Mouse (Mus musculus): ENCODE data around the gene Parg. TPM values are rescaled to one million over a fixed set of nuclear protein-coding genes. Genes with fewer than 3 reads are reported as not detected.

Gene Parg
- polyA plus RNA-seq, 1 experiment from 2014 or later, result 32.9 TPM

DNA sequence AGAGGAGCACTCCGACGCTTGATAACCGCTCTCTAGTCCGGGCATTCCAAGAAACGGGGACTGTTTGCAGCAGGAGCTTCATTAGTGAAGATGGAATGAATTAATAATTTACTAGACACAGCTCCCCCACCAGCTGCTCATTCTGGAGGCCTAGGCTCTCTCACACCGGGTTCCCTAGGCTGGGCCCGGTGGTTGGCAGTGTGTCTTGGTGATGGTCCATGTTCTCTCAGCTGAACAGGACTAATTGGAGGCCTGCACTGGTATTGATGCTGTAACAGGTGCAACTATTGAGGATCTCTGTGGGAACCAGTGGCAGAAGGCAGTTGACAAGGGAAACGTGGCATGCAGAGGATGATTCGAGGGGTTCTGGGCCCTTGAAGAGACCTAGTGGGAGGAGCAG, 125.6 kb downstream of the Parg start:
- 84% methylated on average over 9 of the region's 9 CpGs for WGBS
- Histone ChIP-seq H3K36me3 (ENCODE audit: control insufficient read depth, insufficient read depth, low read length) (no peaks in the 10 kb centered on the region), H3K4me3 (ENCODE audit: low read length) (no peak overlapping the region), H3K4me1 (replicated peaks; ENCODE audit: control insufficient read depth, insufficient read depth, low read length) (no peaks in the 10 kb centered on the region), H3K4me2 (ENCODE audit: low read depth, low read length) (no peak overlapping the region), H3K27me3 (ENCODE audit: control insufficient read depth, insufficient read depth, low read depth, low read length) (no peaks in the 10 kb centered on the region), H3K27ac (ENCODE audit: low read length) (no peak overlapping the region), H3K9me3 (ENCODE audit: control insufficient read depth, low read length) (no peaks in the 10 kb centered on the region), H3K9ac (ENCODE audit: low read length) (no peak overlapping the region)
- ATAC-seq (ENCODE audit: low read depth), result no peak

DNA sequence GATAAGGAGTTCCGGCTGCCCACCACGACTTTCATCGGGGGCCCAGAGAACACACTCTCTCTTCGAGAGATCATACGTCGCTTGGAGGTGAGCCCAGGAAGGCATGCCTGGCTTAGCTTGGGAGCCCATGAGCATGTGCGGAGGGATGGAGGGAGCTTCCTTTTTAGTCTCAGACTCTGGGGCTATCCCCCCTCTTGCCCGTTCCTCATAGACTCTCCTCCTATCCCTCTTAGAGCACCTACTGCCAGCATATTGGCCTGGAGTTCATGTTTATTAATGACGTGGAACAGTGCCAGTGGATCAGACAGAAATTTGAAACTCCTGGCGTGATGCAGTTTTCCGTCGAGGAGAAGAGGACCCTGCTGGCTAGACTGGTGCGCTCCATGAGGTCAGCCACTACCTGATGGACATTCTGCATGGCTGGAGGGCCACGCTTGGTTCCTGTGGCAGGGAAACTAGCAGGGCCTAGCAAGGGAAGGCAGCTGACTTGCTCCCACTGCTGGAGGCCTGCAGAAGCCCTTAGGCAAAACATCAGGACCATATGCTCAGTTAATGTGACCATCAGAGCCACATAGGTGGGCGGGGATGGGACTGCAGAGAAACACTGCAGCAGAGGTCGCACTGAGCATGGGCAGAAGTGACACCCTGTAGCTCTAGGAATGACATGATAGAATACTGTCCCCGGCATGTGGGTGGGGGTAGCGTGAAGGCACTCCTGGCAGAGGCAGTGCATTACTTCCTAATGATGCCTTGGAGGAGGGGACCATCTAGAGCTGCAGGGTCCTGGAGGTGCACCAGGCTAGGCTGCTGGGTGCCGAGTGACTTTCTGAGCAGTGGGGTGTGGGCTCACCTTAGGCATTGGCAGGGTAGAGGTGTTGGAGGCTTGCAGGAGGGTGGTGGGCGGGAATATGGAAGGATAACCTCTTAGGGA, 131.0 kb downstream of the Parg start:
- H3K4me3 ChIP-seq (ENCODE audit: low read length), result no peak overlapping the region
- no peak overlapping the region for H3K9ac ChIP-seq (ENCODE audit: low read length)
- no peak for ATAC-seq (ENCODE audit: low read depth)
- H3K9me3 ChIP-seq (ENCODE audit: control insufficient read depth, low read length), result no peaks in the 10 kb centered on the region
- H3K4me1 ChIP-seq (replicated peaks; ENCODE audit: control insufficient read depth, insufficient read depth, low read length), result no peaks in the 10 kb centered on the region
- no peak overlapping the region for H3K4me2 ChIP-seq (ENCODE audit: low read depth, low read length)
- 82% methylated on average over 20 of the region's 20 CpGs for WGBS
- H3K27me3 ChIP-seq (ENCODE audit: control insufficient read depth, insufficient read depth, low read depth, low read length), result no peaks in the 10 kb centered on the region
- no peak overlapping the region for H3K27ac ChIP-seq (ENCODE audit: low read length)
- H3K36me3 ChIP-seq (ENCODE audit: control insufficient read depth, insufficient read depth, low read length), result no peaks in the 10 kb centered on the region

DNA sequence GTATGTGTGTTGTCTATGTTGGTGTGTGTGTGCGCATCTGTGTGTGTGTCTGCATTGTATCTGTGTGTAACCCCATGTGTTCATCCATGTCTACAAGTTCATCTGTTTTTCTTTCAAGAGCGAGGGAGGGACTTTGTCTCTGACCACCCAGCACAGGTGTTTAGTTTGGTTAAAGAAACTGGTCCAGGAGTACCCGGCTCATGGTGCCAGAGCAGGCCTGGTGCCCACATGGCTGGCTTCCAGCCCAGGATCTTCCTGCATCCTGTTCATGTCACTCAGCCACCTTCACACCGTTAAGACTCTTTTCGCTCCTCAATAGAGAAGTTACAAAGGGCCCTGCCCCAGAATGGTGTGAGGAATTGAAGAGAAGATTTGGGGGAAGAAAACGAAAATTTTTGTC, 134.3 kb downstream of the Parg start:
- Histone ChIP-seq H3K4me2 (ENCODE audit: low read depth, low read length) (no peak overlapping the region), H3K27me3 (ENCODE audit: control insufficient read depth, insufficient read depth, low read depth, low read length) (no peaks in the 10 kb centered on the region), H3K4me1 (replicated peaks; ENCODE audit: control insufficient read depth, insufficient read depth, low read length) (no peaks in the 10 kb centered on the region), H3K36me3 (ENCODE audit: control insufficient read depth, insufficient read depth, low read length) (no peaks in the 10 kb centered on the region), H3K9me3 (ENCODE audit: control insufficient read depth, low read length) (no peaks in the 10 kb centered on the region), H3K4me3 (ENCODE audit: low read length) (no peak overlapping the region), H3K27ac (ENCODE audit: low read length) (no peak overlapping the region), H3K9ac (ENCODE audit: low read length) (no peak overlapping the region)
- WGBS, result 73% methylated on average over 6 of the region's 6 CpGs
- ATAC-seq (ENCODE audit: low read depth), result no peak

GRCm38 (mm10) chr14:32336547-32336946, 134.8 kb downstream of the Parg start:
- no peak overlapping the region for H3K4me2 ChIP-seq (ENCODE audit: low read depth, low read length)
- no peaks in the 10 kb centered on the region for H3K9me3 ChIP-seq (ENCODE audit: control insufficient read depth, low read length)
- H3K4me1 ChIP-seq (replicated peaks; ENCODE audit: control insufficient read depth, insufficient read depth, low read length), result no peaks in the 10 kb centered on the region
- 78% methylated on average over 11 of the region's 11 CpGs for WGBS
- no peak overlapping the region for H3K27ac ChIP-seq (ENCODE audit: low read length)
- H3K27me3 ChIP-seq (ENCODE audit: control insufficient read depth, insufficient read depth, low read depth, low read length), result no peaks in the 10 kb centered on the region
- no peak for ATAC-seq (ENCODE audit: low read depth)
- no peak overlapping the region for H3K4me3 ChIP-seq (ENCODE audit: low read length)
- no peaks in the 10 kb centered on the region for H3K36me3 ChIP-seq (ENCODE audit: control insufficient read depth, insufficient read depth, low read length)
- H3K9ac ChIP-seq (ENCODE audit: low read length), result no peak overlapping the region

- ATAC-seq (ENCODE audit: low read depth), result no peak
- 93% methylated on average over 7 of the region's 7 CpGs for WGBS
- Histone ChIP-seq H3K4me2 (ENCODE audit: low read depth, low read length) (no peak overlapping the region), H3K27me3 (ENCODE audit: control insufficient read depth, insufficient read depth, low read depth, low read length) (no peaks in the 10 kb centered on the region), H3K9me3 (ENCODE audit: control insufficient read depth, low read length) (no peaks in the 10 kb centered on the region), H3K4me1 (replicated peaks; ENCODE audit: control insufficient read depth, insufficient read depth, low read length) (no peaks in the 10 kb centered on the region), H3K4me3 (ENCODE audit: low read length) (no peak overlapping the region), H3K36me3 (ENCODE audit: control insufficient read depth, insufficient read depth, low read length) (no peaks in the 10 kb centered on the region), H3K9ac (ENCODE audit: low read length) (no peak overlapping the region), H3K27ac (ENCODE audit: low read length) (no peak overlapping the region)
Measured at GRCm38 (mm10) chr14:32341823-32342222, 140.1 kb downstream of the Parg start.

- Histone ChIP-seq H3K4me3 (ENCODE audit: low read length) (no peak overlapping the region), H3K36me3 (ENCODE audit: control insufficient read depth, insufficient read depth, low read length) (no peaks in the 10 kb centered on the region), H3K9ac (ENCODE audit: low read length) (no peak overlapping the region), H3K27ac (ENCODE audit: low read length) (no peak overlapping the region), H3K27me3 (ENCODE audit: control insufficient read depth, insufficient read depth, low read depth, low read length) (no peaks in the 10 kb centered on the region), H3K4me2 (ENCODE audit: low read depth, low read length) (no peak overlapping the region), H3K9me3 (ENCODE audit: control insufficient read depth, low read length) (no peaks in the 10 kb centered on the region), H3K4me1 (replicated peaks; ENCODE audit: control insufficient read depth, insufficient read depth, low read length) (no peaks in the 10 kb centered on the region)
- ATAC-seq (ENCODE audit: low read depth), result no peak
- 87% methylated on average over 7 of the region's 7 CpGs for WGBS
Measured at GRCm38 (mm10) chr14:32344176-32344575, 142.4 kb downstream of the Parg start.

DNA sequence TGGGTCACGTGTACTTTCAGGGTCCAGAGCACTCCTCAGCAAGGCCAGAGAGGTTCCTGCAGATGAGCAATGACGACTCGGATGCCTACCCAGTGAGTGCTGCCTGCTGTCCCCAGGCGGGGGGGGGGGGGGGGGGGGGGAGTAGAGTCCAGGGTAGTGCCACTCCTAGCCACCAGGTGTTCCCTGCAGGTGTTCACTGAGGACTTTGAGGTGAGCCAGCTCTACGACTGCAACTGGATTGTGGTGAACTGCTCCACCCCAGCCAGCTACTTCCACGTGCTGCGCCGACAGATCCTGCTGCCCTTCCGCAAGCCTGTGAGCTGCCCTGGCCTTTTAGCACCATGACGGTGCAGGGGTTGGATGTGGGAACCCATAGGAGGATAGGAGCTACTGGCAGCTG, 142.9 kb downstream of the Parg start:
- 76% methylated on average over 9 of the region's 10 CpGs for WGBS
- Histone ChIP-seq H3K9ac (ENCODE audit: low read length) (no peak overlapping the region), H3K27me3 (ENCODE audit: control insufficient read depth, insufficient read depth, low read depth, low read length) (no peaks in the 10 kb centered on the region), H3K4me3 (ENCODE audit: low read length) (no peak overlapping the region), H3K4me1 (replicated peaks; ENCODE audit: control insufficient read depth, insufficient read depth, low read length) (no peaks in the 10 kb centered on the region), H3K27ac (ENCODE audit: low read length) (no peak overlapping the region), H3K36me3 (ENCODE audit: control insufficient read depth, insufficient read depth, low read length) (no peaks in the 10 kb centered on the region), H3K4me2 (ENCODE audit: low read depth, low read length) (no peak overlapping the region), H3K9me3 (ENCODE audit: control insufficient read depth, low read length) (no peaks in the 10 kb centered on the region)
- ATAC-seq (ENCODE audit: low read depth), result no peak

Other genes starting within 250 kb of the Parg start
- 0.15 and 0.31 TPM in 2 replicates for gene Galnt15, start 173.0 kb upstream of the Parg start, polyA plus RNA-seq (2015; fragmentation: Nextera tagmentation; extraction: Ambion mirVana)
- 15.8 and 18.6 TPM in 2 replicates for gene Oxnad1, start 116.6 kb upstream of the Parg start, polyA plus RNA-seq (2015; fragmentation: Nextera tagmentation; extraction: Ambion mirVana)
- 76.6 and 77.1 TPM in 2 replicates for gene Dph3, start 116.2 kb upstream of the Parg start, polyA plus RNA-seq (2015; fragmentation: Nextera tagmentation; extraction: Ambion mirVana)
- not detected in 2 replicates for gene Msmb, start 59.9 kb upstream of the Parg start, polyA plus RNA-seq (2015; fragmentation: Nextera tagmentation; extraction: Ambion mirVana)
- 106 and 108 TPM in 2 replicates for gene Ncoa4, start 42.1 kb upstream of the Parg start, polyA plus RNA-seq (2015; fragmentation: Nextera tagmentation; extraction: Ambion mirVana)
- 208 and 224 TPM in 2 replicates for gene Timm23, start 51 bp upstream of the Parg start, polyA plus RNA-seq (2015; fragmentation: Nextera tagmentation; extraction: Ambion mirVana)
- gene Ogdhl, start 120.1 kb downstream of the Parg start, polyA plus RNA-seq (2015; fragmentation: Nextera tagmentation; extraction: Ambion mirVana), result 7.8 and 8.8 TPM in 2 replicates
- 1.6 and 2.9 TPM in 2 replicates for gene 1700024G13Rik, start 186.4 kb downstream of the Parg start, polyA plus RNA-seq (2015; fragmentation: Nextera tagmentation; extraction: Ambion mirVana)

Data from lung, embryonic 16.5 days (tissue).